Mouse (Mus musculus): ENCODE measurements at regions not wholly inside any gene's neighbourhood (a gene's known extent, or its start where the extent isn't known, plus 50 kb on each side); places are given as distances from the start of the nearest gene placed in this dataset.

DNA sequence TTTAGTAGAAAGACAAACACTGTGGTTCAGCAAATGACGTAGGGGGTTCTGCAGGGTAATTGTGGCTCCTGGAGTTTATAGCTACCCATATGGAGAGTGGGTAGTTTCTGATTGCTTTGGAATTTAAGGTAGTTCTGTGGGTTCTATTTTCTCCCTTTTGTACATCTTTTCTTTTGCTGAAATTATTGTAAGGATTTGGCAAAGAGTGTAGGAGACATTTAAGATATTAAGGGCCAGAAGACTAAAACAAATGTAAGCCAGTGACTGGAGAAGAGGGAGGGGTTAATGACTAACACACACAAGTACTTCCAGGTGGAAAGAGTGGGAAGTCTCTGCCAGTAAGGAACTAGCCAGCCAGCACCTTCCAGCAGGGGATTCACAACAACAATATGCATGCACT lies 318.9 kb upstream of the Sox9 start:
- H3K36me3 ChIP-seq (ENCODE audit: control insufficient read depth in 1 of 2, insufficient read depth in 2 of 2, low read length in 2 of 2), result no peaks in the 10 kb centered on the region
- H3K9ac ChIP-seq (ENCODE audit: control insufficient read depth, low read depth, low read length, poor library complexity, severe bottlenecking), result no peak overlapping the region
- H3K79me2 ChIP-seq (ENCODE audit: control insufficient read depth, insufficient read depth, low read length, poor library complexity), result no peaks in the 10 kb centered on the region
- no peak overlapping the region for H3K4me3 ChIP-seq (ENCODE audit: control insufficient read depth in 1 of 2, insufficient read depth in 1 of 2, low read depth in 2 of 2, low read length in 2 of 2)
- no peak overlapping the region for H3K27ac ChIP-seq (ENCODE audit: control insufficient read depth, low read depth, low read length)
- TF ChIP-seq MYC (IDR thresholded peaks at IDR 0.05; ENCODE audit: low read depth, low read length) (no peak), RCOR1 (IDR thresholded peaks at IDR 0.05; ENCODE audit: low read depth, low read length) (no peak), POLR2A (IDR thresholded peaks at IDR 0.05; ENCODE audit: control insufficient read depth in 1 of 2, insufficient read depth in 1 of 2, low read depth in 1 of 2, low read length in 2 of 2, poor library complexity in 1 of 2) (no peak)
- DNase-seq (ENCODE audit: low read depth, low spot score), result no peak
- no peaks in the 10 kb centered on the region for H3K9me3 ChIP-seq (replicated peaks; ENCODE audit: insufficient read depth, low read length)
- no peaks in the 10 kb centered on the region for H3K4me1 ChIP-seq (ENCODE audit: control insufficient read depth in 1 of 2, insufficient read depth in 2 of 2, low read length in 2 of 2)
- no peaks in the 10 kb centered on the region for H3K27me3 ChIP-seq (ENCODE audit: control insufficient read depth in 1 of 2, insufficient read depth in 2 of 2, low read length in 2 of 2)

DNA sequence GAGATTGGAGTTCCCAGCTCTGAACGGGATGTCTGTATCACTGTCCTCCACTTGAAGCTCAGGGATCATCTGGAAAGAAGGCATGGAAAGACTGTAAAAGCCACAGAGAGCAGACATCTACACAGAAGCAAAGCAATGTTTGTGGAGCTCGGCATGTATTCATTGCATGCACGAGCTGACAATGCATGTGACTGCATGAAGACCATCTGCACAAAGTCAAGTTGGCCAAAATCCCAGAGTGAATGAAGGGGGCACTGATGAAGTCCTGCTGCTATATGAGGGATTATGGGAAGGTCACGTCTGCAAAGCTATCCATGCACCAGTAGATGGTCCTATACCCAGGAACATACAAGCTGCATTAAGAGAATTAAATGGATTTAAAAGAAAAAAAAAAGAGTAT lies 317.6 kb upstream of the Sox9 start:
- H3K27ac ChIP-seq (ENCODE audit: control insufficient read depth, low read depth, low read length), result no peak overlapping the region
- no peaks in the 10 kb centered on the region for H3K4me1 ChIP-seq (ENCODE audit: control insufficient read depth in 1 of 2, insufficient read depth in 2 of 2, low read length in 2 of 2)
- H3K9me3 ChIP-seq (replicated peaks; ENCODE audit: insufficient read depth, low read length), result no peaks in the 10 kb centered on the region; the same call in 1 of the 2 replicates
- no peak for TF ChIP-seq E2F4 (IDR thresholded peaks at IDR 0.05; ENCODE audit: borderline replicate concordance, low read depth, low read length)
- no peak for DNase-seq (ENCODE audit: low read depth, low spot score)
- no peaks in the 10 kb centered on the region for H3K79me2 ChIP-seq (ENCODE audit: control insufficient read depth, insufficient read depth, low read length, poor library complexity)
- H3K36me3 ChIP-seq (ENCODE audit: control insufficient read depth in 1 of 2, insufficient read depth in 2 of 2, low read length in 2 of 2), result no peaks in the 10 kb centered on the region
- H3K9ac ChIP-seq (ENCODE audit: control insufficient read depth, low read depth, low read length, poor library complexity, severe bottlenecking), result no peak overlapping the region
- no peak overlapping the region for H3K4me3 ChIP-seq (ENCODE audit: control insufficient read depth in 1 of 2, insufficient read depth in 1 of 2, low read depth in 2 of 2, low read length in 2 of 2)
- H3K27me3 ChIP-seq (ENCODE audit: control insufficient read depth in 1 of 2, insufficient read depth in 2 of 2, low read length in 2 of 2), result no peaks in the 10 kb centered on the region

GRCm38 (mm10) chr11:112470336-112470735 lies 311.7 kb upstream of the Sox9 start:
- Histone ChIP-seq H3K9ac (ENCODE audit: control insufficient read depth, low read depth, low read length, poor library complexity, severe bottlenecking) (no peak overlapping the region), H3K36me3 (ENCODE audit: control insufficient read depth in 1 of 2, insufficient read depth in 2 of 2, low read length in 2 of 2) (no peaks in the 10 kb centered on the region), H3K27ac (ENCODE audit: control insufficient read depth, low read depth, low read length) (no peak overlapping the region), H3K4me3 (ENCODE audit: control insufficient read depth in 1 of 2, insufficient read depth in 1 of 2, low read depth in 2 of 2, low read length in 2 of 2) (no peak overlapping the region), H3K4me1 (ENCODE audit: control insufficient read depth in 1 of 2, insufficient read depth in 2 of 2, low read length in 2 of 2) (no peaks in the 10 kb centered on the region), H3K79me2 (ENCODE audit: control insufficient read depth, insufficient read depth, low read length, poor library complexity) (no peaks in the 10 kb centered on the region), H3K9me3 (replicated peaks; ENCODE audit: insufficient read depth, low read length) (no peaks in the 10 kb centered on the region; the same call in 1 of the 2 replicates), H3K27me3 (ENCODE audit: control insufficient read depth in 1 of 2, insufficient read depth in 2 of 2, low read length in 2 of 2) (no peaks in the 10 kb centered on the region)
- DNase-seq (ENCODE audit: low read depth, low spot score), result no peak
- no peak for TF ChIP-seq GATA1 (IDR thresholded peaks at IDR 0.05; ENCODE audit: low read depth, low read length)
- TF ChIP-seq CHD2 (IDR thresholded peaks at IDR 0.05; ENCODE audit: low read length), result no peak

GRCm38 (mm10) chr11:112473237-112473636 lies 308.8 kb upstream of the Sox9 start:
- H3K4me1 ChIP-seq (ENCODE audit: control insufficient read depth in 1 of 2, insufficient read depth in 2 of 2, low read length in 2 of 2), result no peaks in the 10 kb centered on the region
- no peaks in the 10 kb centered on the region for H3K36me3 ChIP-seq (ENCODE audit: control insufficient read depth in 1 of 2, insufficient read depth in 2 of 2, low read length in 2 of 2)
- H3K4me3 ChIP-seq (ENCODE audit: control insufficient read depth in 1 of 2, insufficient read depth in 1 of 2, low read depth in 2 of 2, low read length in 2 of 2), result no peak overlapping the region
- no peak for TF ChIP-seq ZMIZ1 (IDR thresholded peaks at IDR 0.05; ENCODE audit: low read depth, low read length)
- TF ChIP-seq SIN3A (IDR thresholded peaks at IDR 0.05; ENCODE audit: low read length), result no peak
- TF ChIP-seq GABPA (IDR thresholded peaks at IDR 0.05; ENCODE audit: low read depth, low read length), result no peak
- no peak for TF ChIP-seq BHLHE40 (IDR thresholded peaks at IDR 0.05; ENCODE audit: borderline replicate concordance, low read depth, low read length)
- no peak for TF ChIP-seq KAT2A (conservative IDR thresholded peaks at IDR 0.05; ENCODE audit: low read depth, low read length)
- TF ChIP-seq CTCF (IDR thresholded peaks at IDR 0.05 in 2 of 3, conservative IDR thresholded peaks at IDR 0.05 in 1 of 3; ENCODE audit: control insufficient read depth in 1 of 3, insufficient read depth in 1 of 3, low read depth in 2 of 3, low read length in 3 of 3, poor library complexity in 1 of 3, severe bottlenecking in 1 of 3), result no peak
- no peak for TF ChIP-seq MAX (IDR thresholded peaks at IDR 0.05; ENCODE audit: low read length)
- TF ChIP-seq ZNF384 (IDR thresholded peaks at IDR 0.05; ENCODE audit: low read depth, low read length), result no peak
- TF ChIP-seq USF1 (IDR thresholded peaks at IDR 0.05; ENCODE audit: low read depth, low read length), result no peak
- no peak overlapping the region for H3K27ac ChIP-seq (ENCODE audit: control insufficient read depth, low read depth, low read length)
- DNase-seq (ENCODE audit: low read depth, low spot score), result no peak
- no peaks in the 10 kb centered on the region for H3K27me3 ChIP-seq (ENCODE audit: control insufficient read depth in 1 of 2, insufficient read depth in 2 of 2, low read length in 2 of 2)
- H3K79me2 ChIP-seq (ENCODE audit: control insufficient read depth, insufficient read depth, low read length, poor library complexity), result no peaks in the 10 kb centered on the region
- H3K9ac ChIP-seq (ENCODE audit: control insufficient read depth, low read depth, low read length, poor library complexity, severe bottlenecking), result no peak overlapping the region
- no peaks in the 10 kb centered on the region; the same call in 1 of the 2 replicates for H3K9me3 ChIP-seq (replicated peaks; ENCODE audit: insufficient read depth, low read length)
